Mouse (Mus musculus): ENCODE data around the gene Cass4. TPM values are rescaled to one million over a fixed set of nuclear protein-coding genes. Genes with fewer than 3 reads are reported as not detected.

The Cass4 gene
- polyA plus RNA-seq, 1 experiment, result not detected

GRCm38 (mm10) chr2:172480296-172480695, 86.7 kb downstream of the Cass4 start:
- TF ChIP-seq TAL1 (IDR thresholded peaks at IDR 0.05; ENCODE audit: low read length) (no peak), GATA1 (IDR thresholded peaks at IDR 0.05; ENCODE audit: low read length) (no peak)

GRCm38 (mm10) chr2:172481654-172482385, 88.2 kb downstream of the Cass4 start:
- H3K36me3 ChIP-seq (ENCODE audit: control insufficient read depth), result no peaks in the 10 kb centered on the region
- no peaks in the 10 kb centered on the region for H3K9me3 ChIP-seq (ENCODE audit: control insufficient read depth, low read length)
- H3K4me3 ChIP-seq (replicated peaks), result no peak overlapping the region
- TF ChIP-seq TAL1 (IDR thresholded peaks at IDR 0.05; ENCODE audit: low read length), result no peak
- TF ChIP-seq GATA1 (IDR thresholded peaks at IDR 0.05; ENCODE audit: low read length), result no peak
- no peaks in the 10 kb centered on the region for H3K4me1 ChIP-seq (ENCODE audit: control insufficient read depth)
- H3K27me3 ChIP-seq (ENCODE audit: control insufficient read depth), result no peaks in the 10 kb centered on the region

More at GRCm38 (mm10) chr2:172480296-172480695, 86.7 kb downstream of the Cass4 start:
- H3K27me3 ChIP-seq (ENCODE audit: control insufficient read depth), result no peaks in the 10 kb centered on the region
- no peak overlapping the region for H3K4me3 ChIP-seq (replicated peaks)
- H3K4me1 ChIP-seq (ENCODE audit: control insufficient read depth), result no peaks in the 10 kb centered on the region
- H3K9me3 ChIP-seq (ENCODE audit: control insufficient read depth, low read length), result no peaks in the 10 kb centered on the region
- H3K36me3 ChIP-seq (ENCODE audit: control insufficient read depth), result no peaks in the 10 kb centered on the region

Other genes with a start within 250 kb of the Cass4 start
- not detected in 2 replicates for gene Mc3r, start 145.3 kb upstream of the Cass4 start, polyA plus RNA-seq (2012)
- 35.0 and 48.5 TPM in 2 replicates for gene Fam210b, start 48.2 kb upstream of the Cass4 start, polyA plus RNA-seq (2012)
- gene Aurka, start 23.3 kb upstream of the Cass4 start, polyA plus RNA-seq (2012), result 5.1 and 10.9 TPM in 2 replicates
- 0.76 and 1.7 TPM in 2 replicates for gene Cstf1, start 23.1 kb upstream of the Cass4 start, polyA plus RNA-seq (2012)
- 3.9 and 4.2 TPM in 2 replicates for gene Rtf2, start 46.8 kb downstream of the Cass4 start, polyA plus RNA-seq (2012)
- gene Gcnt7, start 64.8 kb downstream of the Cass4 start, polyA plus RNA-seq (2012), result not detected in 2 replicates
- not detected in 2 replicates for gene Fam209, start 78.7 kb downstream of the Cass4 start, polyA plus RNA-seq (2012)
- gene Tfap2c, start 155.8 kb downstream of the Cass4 start, polyA plus RNA-seq (2012), result not detected in 2 replicates

Measured in erythroblast, embryonic 14.5 days (primary cell).